Mouse (Mus musculus) CD4-positive helper T cell, adult 2 months (primary cell): ENCODE data around the gene Mrpl1.
A peak's percentile ranks its signal among the peaks of the same experiment; 100 is the strongest.

Experiments
- DNase-seq: peaks from one replicate; pipeline ENCODE4 v3.0.0-alpha.2; 2012; ENCODE audit warnings: low read depth, missing footprints, low spot score

Gene Mrpl1

DNA sequence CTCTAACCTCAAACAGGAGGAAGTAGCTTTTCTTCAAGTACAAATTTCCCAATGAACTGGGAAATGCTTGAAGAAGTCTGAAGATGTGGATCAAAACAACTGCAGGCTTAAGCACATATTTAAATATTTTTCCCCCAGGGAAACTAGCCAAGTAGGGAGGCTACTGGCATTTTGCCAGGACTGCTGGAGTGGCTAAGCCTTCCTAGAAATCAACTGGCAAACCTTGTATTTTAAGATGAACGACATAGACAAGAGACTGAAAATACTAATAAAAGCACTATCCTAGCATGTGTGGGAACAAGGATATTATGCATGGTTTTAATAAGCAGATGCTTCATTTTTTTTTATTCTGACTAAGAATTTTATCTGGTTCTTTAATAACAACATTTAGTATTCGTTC is 2.4 kb upstream of the Mrpl1 start:
- no peak for DNase-seq

DNA sequence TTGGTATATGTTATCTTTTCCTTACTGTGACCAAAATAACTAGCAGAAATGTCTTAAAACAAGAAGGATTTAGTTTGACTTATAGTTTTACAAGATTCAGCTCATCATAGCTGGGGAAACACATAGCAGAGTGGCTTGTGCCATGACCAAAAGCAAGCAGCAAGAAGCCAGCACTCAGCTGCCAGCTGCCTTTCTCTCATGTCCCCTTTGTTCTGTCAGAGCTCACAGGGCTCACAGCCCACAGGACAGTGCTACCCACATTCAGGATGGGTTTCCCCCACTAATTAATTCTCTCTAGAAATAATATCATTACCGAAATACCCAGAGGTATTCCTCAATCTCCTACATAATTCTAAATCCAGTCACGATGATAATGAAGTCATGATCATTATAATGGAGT is 1.8 kb upstream of the Mrpl1 start:
- DNase-seq, result no peak

DNA sequence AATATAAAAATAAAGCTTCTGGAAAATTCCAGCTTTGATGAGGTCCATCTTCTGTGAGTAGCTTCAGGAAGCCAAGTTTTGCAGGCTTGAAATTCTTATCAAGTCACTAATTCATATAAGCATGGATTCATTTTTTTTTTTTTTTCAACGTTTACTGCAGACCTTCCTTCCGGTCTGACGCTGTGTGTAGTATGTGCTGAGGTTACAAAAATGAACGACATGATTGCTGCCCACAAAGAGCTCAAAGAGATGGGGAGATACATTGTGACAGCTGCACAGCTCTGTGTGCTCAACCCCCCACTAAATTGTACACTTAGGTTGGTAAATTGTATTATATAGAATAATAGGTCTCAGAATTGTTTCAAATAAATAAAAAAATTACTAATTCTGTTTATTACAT is 750 bp upstream of the Mrpl1 start:
- peak; percentile 82 for DNase-seq

DNA sequence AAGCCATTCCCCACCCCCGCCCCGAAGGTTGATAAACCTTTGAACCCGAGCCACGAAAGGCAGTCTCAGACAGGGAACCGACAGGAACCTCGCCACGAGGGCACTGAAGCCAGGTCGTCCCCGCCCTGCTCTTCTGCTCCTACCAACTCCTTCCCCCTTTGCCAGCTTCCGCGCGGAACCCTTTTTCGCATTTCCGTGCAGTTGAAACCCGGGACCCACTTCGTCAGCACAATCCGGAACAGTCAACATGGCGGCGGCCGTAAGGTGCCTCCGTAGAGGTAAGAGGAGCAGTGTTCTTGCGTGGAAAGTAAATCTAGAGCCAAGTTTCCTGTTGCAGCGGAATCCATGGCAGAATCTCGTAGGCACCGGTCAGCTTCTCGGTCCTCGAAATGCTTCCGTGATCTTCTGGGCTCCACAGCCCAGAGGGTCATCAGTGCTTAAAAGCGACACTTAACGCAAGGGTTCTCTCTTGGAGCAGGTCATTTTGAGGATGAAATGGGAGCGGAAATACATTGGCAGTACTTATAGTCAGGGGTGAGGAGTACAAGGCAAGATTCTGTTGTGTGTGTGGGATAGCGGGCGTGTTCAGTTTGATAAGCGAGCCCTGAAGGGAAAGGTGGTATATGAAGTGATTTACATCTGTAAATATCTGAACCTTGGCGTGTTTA is 757 bp downstream of the Mrpl1 start:
- DNase-seq, result peak; percentile 95

DNA sequence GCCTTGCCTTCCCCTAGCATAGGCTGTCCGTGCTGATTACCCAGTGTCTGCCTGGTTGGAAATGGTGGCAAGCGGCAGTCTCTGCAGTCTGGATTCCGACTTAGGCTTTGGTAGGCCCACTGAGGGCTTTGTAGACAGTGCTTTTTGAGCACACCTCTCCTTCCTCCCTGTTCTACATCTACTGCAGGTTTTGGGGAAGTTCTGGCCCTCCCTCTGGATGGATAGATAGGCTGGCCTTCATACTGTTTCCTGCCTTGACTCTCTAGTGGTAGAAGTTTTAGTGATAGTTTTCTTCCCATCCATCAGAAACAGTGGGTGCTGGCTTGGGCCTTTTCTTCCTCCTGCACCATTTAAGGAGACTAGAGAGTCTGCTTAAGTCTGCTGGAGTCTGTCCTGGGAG is 9.4 kb downstream of the Mrpl1 start:
- no peak for DNase-seq

DNA sequence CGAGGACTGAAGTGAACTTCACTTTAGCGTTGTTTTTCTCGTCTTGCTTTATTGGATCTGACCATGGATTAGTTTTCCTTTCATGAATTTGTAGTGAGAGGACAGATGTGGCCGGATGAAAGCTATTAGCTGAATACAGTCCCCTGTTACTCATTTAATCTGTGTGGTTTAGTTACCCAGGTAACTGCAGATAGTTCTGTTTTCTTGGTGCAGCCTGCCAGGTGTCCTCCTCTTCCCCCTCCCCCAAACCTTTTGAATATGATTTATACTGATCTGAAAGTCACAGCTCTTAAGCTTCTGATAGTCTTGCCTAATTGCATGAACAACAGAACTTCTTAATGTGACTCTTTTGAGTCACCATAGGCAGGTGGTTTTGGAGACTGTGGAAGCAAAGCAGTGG is 10.2 kb downstream of the Mrpl1 start:
- peak; percentile 43 for DNase-seq

DNA sequence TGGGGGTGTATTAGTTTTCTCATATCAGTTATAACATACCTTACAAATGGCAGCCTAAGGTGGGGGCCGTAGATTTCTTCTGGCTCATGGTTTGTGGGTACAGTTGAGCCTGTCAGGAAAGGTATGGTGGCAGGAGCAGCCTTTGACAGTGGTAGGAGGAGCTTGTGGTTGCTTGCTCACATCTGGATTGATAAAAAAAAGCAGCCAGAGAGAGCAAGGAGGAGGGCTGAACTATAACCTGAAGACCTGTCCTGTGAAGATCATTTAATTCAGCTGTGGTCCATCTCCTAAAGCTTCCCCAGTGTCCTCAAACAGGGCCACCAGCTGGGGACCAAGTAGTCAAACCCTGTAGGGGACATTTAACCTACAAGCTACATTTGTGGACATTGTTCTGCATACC is 12.0 kb downstream of the Mrpl1 start:
- peak; percentile 26 for DNase-seq

DNA sequence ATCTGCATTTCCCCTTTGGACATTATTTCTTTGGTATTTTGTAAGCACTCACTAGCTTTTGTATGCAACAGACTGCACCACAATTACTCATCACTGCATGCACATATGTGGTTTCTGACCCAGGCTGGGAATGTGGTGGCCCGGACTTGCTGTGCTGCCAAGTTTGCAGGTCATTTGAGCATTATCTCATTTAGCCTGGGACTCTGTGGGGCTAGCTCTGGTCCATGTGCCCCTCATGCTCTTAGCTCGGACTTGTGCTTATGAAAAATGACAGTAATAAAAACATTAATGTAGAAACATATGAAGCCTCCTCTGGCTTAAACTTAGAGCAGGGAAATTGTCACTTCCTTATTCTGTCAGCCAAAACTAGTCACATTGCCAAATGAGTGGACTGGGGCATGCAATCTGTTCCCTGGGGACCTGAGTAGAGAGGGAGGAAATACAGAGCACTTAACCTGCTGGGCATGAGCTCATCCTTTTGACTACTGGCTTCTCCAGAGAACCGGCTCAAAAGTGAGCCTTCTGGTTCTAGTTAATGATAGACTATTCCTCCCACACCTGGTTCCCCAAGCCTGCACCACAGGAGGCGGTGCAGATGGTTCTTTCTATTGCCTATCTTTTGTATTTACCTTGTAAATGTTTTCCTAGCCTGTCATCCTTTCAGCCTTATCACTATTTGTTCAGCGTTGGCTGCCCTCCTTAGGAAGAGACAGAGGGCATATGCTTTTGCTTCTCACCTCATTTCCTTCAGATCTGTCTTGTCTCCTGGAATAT is 12.7 kb downstream of the Mrpl1 start:
- no peak for DNase-seq

DNA sequence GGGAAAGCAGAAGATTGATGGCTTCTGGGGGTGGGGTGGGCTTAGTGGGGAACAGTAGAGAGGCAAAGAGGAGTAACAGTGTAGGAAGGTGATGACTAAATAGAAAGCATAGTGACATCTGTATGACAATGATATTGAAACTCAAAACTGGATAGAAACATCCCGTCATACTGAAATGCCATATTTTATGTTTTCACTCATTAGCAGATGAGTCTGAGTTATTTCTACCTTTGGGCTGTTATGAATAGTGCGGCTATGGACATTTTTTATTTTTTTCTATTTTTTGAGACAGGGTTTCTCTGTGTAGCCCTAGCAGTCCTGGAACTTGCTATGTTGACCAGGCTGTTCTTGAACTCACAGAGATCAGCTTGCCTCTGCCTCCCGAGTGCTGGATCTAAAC is 13.7 kb downstream of the Mrpl1 start:
- no peak for DNase-seq

DNA sequence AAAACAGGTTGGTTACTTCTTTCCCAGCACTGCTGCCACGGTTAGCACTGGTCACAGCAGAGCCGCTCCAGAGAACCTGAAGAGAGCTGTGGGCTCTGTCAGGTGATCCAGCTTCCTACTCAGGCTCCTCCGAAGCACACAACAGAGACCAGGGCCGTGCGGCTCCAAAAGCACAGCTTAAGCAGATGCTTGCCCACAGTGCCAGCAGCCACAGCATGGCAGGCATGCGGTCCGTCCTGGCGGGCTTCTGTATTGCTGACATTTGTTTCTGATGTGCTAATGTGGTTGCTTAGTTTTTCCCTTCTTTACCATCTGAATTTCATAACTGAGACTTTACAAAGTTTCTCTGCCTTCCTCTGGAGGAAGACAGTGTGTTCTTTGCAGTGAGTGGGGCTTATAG is 17.2 kb downstream of the Mrpl1 start:
- no peak for DNase-seq

DNA sequence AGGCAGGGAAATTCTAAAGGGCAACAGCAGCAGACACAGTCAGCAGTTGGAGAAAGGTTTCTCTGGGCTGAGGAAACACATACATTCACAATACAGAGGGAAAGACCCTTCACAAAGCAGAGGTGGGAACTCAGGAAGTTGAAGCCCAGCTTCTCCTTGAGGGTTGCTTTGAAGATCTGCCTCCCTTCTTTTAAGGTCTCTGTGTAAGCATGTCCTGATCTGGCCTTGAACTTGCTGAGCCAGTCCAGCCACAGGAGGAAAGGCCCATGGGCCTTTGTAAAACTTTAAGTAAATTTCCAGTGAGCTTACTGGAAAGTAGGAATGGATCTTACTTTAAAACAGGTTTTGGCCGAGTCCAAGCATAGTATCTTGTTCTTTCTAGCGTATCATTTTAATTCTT is 19.7 kb downstream of the Mrpl1 start:
- DNase-seq, result no peak

DNA sequence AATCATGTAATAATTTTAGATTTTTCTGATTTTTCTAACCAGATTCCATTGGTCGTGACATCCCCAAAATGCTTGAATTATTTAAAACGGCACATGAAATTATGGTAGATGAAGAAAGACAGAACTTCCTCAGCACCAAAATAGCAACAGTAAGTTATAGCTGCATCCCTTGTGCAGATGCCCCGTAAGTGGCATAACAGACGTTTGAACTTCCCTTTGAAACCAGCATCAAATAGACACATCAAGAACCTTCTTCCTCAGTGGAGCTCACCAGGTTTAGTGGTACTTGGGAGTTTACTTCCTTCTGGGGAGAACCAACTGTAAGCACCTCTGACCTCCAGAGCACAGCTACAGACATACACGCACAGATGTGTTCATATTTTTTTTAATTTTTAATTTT is 29.5 kb downstream of the Mrpl1 start:
- no peak for DNase-seq

DNA sequence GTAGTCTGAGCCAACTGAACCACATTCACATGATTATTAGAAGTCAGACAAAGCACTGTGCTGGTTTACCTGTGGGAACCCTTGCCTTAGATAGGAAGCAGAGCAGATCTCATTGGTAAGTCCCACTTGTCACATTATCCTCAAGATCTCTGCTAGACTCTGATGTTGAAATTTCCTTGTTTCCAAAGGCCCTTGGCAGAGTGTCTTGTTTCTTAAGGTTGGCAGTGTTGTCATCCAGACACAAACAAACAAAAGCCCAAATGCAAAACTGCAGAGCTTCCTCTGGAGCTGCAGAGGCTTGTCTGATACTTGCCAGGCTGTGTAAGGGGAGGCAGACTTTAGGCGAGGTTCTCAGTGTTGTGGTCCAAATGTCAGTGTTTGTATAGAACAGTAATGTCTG is 31.6 kb downstream of the Mrpl1 start:
- no peak for DNase-seq

DNA sequence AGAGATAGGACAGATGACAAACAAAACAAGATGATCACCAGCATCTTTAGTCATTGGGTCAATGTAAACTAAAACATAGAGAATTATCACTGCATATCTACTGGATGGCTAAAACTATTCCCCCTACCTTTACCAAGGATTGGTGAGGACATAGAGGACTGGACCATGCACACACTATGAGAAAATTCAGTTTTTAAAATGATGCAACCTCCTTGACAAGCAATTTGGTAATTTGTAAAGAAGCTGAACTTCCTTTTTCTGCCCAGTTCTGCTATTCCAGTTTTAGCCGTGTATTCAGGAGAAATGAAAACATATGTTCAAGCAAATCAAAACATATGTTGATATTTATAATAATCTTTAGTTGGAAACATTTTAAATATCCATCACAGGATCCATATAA is 35.2 kb downstream of the Mrpl1 start:
- DNase-seq, result no peak

DNA sequence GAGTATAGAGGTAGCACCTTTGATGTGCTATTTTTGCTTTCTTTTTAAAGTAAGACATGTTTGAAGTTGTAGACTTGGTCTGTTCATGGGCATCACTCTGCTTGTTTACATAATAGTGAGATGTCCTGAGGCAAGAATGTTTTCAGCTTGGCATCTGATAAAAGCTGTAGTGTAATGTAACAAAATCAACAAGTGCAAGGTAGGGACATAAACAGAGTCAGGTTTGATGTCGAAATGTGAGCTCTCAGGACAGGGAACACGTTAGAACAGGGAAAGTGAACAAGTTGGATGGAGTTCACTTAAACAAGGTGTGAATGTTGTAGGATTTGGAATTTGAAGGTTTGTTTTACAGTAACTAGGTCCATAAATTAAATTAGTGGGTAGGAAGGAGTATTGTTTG is 44.7 kb downstream of the Mrpl1 start:
- DNase-seq, result no peak

DNA sequence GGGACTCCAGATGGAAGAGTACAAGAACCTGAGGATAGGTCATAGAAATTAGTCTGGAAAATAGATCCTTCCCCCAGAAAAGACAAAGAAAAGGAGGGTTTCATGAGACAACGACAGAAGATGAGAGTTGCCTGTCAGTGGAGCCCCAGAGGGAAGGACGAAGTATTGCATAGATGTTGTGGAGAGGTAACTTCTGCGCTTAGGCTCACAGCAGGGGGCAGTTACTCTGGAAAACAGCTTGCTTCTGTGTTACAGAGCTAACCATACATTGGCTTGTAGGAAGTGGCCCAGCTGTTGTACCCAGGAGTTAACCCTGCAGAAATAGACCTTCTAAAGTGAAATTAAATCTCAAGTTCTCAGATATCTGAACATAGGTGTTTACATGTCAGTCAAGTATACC is 45.9 kb downstream of the Mrpl1 start:
- no peak for DNase-seq

DNA sequence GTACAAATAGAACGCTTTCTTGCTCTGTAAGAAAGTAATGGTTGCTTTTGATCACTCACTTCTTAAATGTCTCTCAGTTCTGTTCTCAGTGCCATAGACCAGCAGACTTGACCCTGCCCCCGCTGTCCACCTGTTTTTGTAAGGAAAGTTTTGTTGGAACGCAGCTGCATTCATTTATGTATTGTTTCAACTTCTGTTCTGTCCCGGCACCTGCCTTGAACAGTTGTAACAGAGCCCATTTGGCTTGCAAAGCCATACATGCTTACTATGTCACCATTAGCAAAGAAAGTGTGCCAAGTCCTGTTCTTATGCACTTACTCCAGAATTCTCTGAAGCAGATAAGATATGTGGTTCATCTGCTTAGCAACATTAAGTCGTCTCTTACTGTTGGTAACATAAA is 48.9 kb downstream of the Mrpl1 start:
- DNase-seq, result no peak

DNA sequence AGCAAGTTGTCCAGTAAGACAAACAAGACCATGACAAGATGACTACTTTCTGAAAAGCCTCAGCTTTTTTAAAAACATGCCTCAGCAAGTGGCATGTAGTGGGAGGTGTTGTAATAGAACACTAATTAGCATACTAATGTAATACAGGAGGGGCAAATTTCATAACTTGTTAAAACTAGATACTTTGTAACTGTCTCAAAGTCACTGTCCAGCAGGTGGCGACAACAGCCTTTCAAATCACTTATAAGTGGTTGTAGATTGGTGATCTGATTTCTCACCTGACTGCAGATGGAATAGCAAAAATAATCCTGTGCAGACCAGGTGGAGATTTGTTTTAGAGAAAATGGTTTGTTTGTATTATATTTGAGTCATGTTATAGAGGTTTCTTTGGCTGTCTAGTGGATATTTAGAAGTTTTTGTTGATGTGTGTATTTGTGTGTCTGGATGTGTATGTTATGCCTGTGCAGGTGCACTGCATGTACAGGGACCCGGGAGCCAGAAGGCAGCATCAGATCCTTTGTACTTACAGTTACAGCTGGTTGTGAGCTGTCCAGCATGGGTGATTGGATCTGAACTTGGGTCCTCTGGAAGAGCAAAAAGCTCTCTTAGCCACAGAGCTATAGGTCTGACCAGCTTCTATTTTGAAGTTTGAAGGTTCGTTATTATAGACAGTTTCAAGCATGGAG is 57.9 kb downstream of the Mrpl1 start:
- peak; percentile 43 for DNase-seq

DNA sequence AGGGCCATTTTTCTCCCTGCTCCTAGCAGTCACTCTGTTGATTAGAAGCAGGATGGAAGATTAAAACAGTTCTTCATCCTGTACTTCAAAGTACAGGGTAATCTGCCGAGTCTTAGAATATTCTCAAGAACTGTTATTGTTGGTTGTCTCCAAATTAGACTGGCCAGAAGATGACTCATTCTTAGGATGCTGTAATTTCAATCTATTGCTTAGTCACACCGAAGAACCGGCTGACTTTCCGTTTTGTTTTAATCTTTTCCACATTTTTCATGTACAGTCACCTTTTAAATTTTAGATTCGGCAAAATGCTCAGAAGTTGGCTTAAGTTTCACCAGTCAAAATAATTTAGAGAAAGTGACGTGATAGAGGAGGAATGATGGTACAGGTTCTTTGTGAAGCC is 61.8 kb downstream of the Mrpl1 start:
- DNase-seq, result no peak

DNA sequence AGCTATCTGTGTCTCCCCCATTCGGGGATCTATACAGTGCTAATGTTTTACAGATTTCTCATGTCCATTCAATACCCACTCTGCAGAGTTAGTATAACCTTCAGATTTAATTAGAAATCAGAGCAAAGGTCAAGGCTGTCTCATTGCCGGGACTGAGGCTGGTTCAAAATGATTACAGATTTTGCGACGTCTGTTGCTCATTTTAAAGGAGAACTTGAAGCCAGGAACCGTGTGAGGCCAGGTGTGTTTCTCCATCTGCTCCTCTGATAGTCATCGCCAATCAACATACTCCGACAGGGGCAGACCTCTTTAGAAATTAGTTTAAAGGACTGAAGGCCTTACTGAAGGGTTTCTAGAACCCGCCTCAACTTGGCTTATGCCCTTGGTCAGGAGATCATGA is 96.5 kb downstream of the Mrpl1 start:
- DNase-seq, result no peak

DNA sequence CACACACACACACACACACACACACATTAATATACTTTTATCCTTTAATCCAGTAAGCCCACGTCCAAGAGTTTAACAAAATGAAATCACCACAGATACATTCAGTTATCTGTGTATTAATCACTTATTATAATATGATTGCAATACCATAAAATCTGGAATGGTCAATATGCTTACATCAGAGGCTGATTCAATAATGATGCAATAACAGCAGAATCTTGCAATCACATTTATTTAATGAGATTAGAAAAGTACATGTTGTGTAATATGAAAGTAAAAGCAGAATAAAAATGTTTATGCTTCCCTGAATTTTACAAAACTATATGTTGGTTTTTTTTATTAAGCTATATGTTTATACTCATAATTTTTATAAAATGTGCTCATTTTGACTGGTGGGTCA is 97.0 kb downstream of the Mrpl1 start:
- no peak for DNase-seq

DNA sequence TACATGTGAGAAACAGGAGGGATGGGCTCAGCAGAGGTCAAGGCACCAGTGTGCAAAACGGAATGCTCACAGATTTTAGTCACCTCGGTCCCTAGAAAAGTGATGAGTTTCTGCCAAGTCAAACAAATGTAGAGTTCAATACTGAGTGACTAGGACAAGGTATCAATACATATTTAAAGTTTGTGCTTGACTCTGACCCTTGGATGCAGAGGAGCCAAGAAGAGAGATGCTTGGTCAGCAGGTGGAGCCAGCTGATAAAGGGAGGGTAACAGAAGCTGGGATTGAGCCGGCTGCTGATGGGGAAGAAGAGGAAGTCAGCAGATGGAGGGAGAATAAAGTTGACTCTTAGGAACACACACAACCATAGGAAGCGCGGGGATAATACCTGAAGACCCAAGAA is 97.5 kb downstream of the Mrpl1 start:
- no peak for DNase-seq

DNA sequence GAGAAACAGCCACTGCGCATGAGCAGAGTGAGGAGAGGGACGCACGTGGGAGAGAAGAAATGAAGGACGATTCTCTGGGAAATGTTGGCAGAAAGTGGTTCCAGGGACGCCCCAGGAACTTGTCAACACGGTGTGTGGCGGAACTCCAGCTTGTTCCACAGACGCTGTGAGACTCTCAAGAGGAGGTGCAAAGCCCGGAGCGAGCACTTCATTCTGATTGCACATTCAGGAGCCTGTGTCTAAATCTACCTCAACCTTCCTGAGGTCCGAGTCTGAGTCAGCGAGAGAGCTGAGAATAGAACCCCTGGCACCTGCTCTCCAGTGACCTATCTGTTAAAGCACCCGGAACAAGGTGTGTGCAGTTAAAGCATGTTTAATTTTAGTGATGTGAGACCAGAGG is 98.8 kb downstream of the Mrpl1 start:
- no peak for DNase-seq
